Mouse (Mus musculus): ENCODE measurements at regions not wholly inside any gene's neighbourhood (a gene's known extent, or its start where the extent isn't known, plus 50 kb on each side); places are given as distances from the start of the nearest gene placed in this dataset.

- DNase-seq (no peak), ATAC-seq (ENCODE audit: insufficient read depth) (no peak)
- Histone ChIP-seq H3K4me3 (ENCODE audit: low read depth, low read length) (no peak overlapping the region), H3K27ac (ENCODE audit: low read depth) (no peak overlapping the region), H3K9me3 (ENCODE audit: low read depth, low read length) (no peaks in the 10 kb centered on the region), H3K4me1 (ENCODE audit: insufficient read depth) (no peaks in the 10 kb centered on the region), H3K27me3 (ENCODE audit: insufficient read depth, low read length) (no peaks in the 10 kb centered on the region), H3K9ac (no peak overlapping the region), H3K4me2 (no peak overlapping the region), H3K36me3 (ENCODE audit: insufficient read depth) (no peaks in the 10 kb centered on the region)
- 73% methylated on average over 4 of the region's 4 CpGs for WGBS
- no peak for TF ChIP-seq CTCF (IDR thresholded peaks at IDR 0.05; ENCODE audit: low read depth)
These were observed 321.2 kb upstream of the Smc2 start for GRCm38 (mm10) chr4:52117765-52118290.

- no peak for TF ChIP-seq CTCF (IDR thresholded peaks at IDR 0.05; ENCODE audit: low read depth)
- H3K9ac ChIP-seq = no peak overlapping the region
- no peak overlapping the region for H3K27ac ChIP-seq (ENCODE audit: low read depth)
- H3K27me3 ChIP-seq (ENCODE audit: insufficient read depth, low read length) = no peaks in the 10 kb centered on the region
- H3K9me3 ChIP-seq (ENCODE audit: low read depth, low read length) = no peaks in the 10 kb centered on the region
- no peaks in the 10 kb centered on the region for H3K4me1 ChIP-seq (ENCODE audit: insufficient read depth)
- no peak overlapping the region for H3K4me3 ChIP-seq (ENCODE audit: low read depth, low read length)
- DNase-seq (peak; percentile 54), ATAC-seq (ENCODE audit: insufficient read depth) (peak; percentile 63; the same call in 1 of the 2 replicates)
- H3K4me2 ChIP-seq = no peak overlapping the region
- 43% methylated on average over 3 of the region's 3 CpGs for WGBS
- no peaks in the 10 kb centered on the region for H3K36me3 ChIP-seq (ENCODE audit: insufficient read depth)
These were observed 320.5 kb upstream of the Smc2 start for GRCm38 (mm10) chr4:52118439-52119072.

- Histone ChIP-seq H3K27me3 (ENCODE audit: insufficient read depth, low read length) (no peaks in the 10 kb centered on the region), H3K4me2 (no peak overlapping the region), H3K27ac (ENCODE audit: low read depth) (no peak overlapping the region), H3K4me3 (ENCODE audit: low read depth, low read length) (no peak overlapping the region), H3K36me3 (ENCODE audit: insufficient read depth) (no peaks in the 10 kb centered on the region), H3K9ac (no peak overlapping the region), H3K9me3 (ENCODE audit: low read depth, low read length) (no peaks in the 10 kb centered on the region), H3K4me1 (ENCODE audit: insufficient read depth) (no peaks in the 10 kb centered on the region)
- WGBS = 62% methylated on average over 6 of the region's 6 CpGs
- ATAC-seq (ENCODE audit: insufficient read depth) (no peak), DNase-seq (peak; percentile 17)
- TF ChIP-seq CTCF (IDR thresholded peaks at IDR 0.05; ENCODE audit: low read depth) = peak; percentile 19; the same call in 1 of the 2 replicates
These were observed 286.4 kb upstream of the Smc2 start for GRCm38 (mm10) chr4:52152565-52153164.

- Histone ChIP-seq H3K4me2 (no peak overlapping the region), H3K4me3 (ENCODE audit: low read depth, low read length) (no peak overlapping the region), H3K9ac (no peak overlapping the region), H3K4me1 (ENCODE audit: insufficient read depth) (no peaks in the 10 kb centered on the region), H3K27ac (ENCODE audit: low read depth) (no peak overlapping the region), H3K27me3 (ENCODE audit: insufficient read depth, low read length) (no peaks in the 10 kb centered on the region), H3K36me3 (ENCODE audit: insufficient read depth) (no peaks in the 10 kb centered on the region), H3K9me3 (ENCODE audit: low read depth, low read length) (no peaks in the 10 kb centered on the region)
- ATAC-seq (ENCODE audit: insufficient read depth) (no peak), DNase-seq (no peak)
- no peak for TF ChIP-seq CTCF (IDR thresholded peaks at IDR 0.05; ENCODE audit: low read depth)
- WGBS = 94% methylated on average over 4 of the region's 4 CpGs
These were observed 262.8 kb upstream of the Smc2 start for GRCm38 (mm10) chr4:52176240-52176639.

- Histone ChIP-seq H3K9me3 (ENCODE audit: low read depth, low read length) (no peaks in the 10 kb centered on the region), H3K4me2 (no peak overlapping the region), H3K27me3 (ENCODE audit: insufficient read depth, low read length) (no peaks in the 10 kb centered on the region), H3K9ac (no peak overlapping the region), H3K4me1 (ENCODE audit: insufficient read depth) (no peaks in the 10 kb centered on the region), H3K4me3 (ENCODE audit: low read depth, low read length) (no peak overlapping the region), H3K27ac (ENCODE audit: low read depth) (no peak overlapping the region), H3K36me3 (ENCODE audit: insufficient read depth) (no peaks in the 10 kb centered on the region)
- no peak for TF ChIP-seq CTCF (IDR thresholded peaks at IDR 0.05; ENCODE audit: low read depth)
- WGBS = 82% methylated on average over 3 of the region's 3 CpGs
- ATAC-seq (ENCODE audit: insufficient read depth) = no peak
- no peak for DNase-seq
These were observed 241.3 kb upstream of the Smc2 start for GRCm38 (mm10) chr4:52197777-52198176.

GRCm38 (mm10) chr4:52210601-52211000, 228.4 kb upstream of the Smc2 start:
- H3K36me3 ChIP-seq (ENCODE audit: insufficient read depth) = no peaks in the 10 kb centered on the region
- H3K4me2 ChIP-seq = no peak overlapping the region
- TF ChIP-seq CTCF (IDR thresholded peaks at IDR 0.05; ENCODE audit: low read depth) = no peak
- H3K4me1 ChIP-seq (ENCODE audit: insufficient read depth) = no peaks in the 10 kb centered on the region
- no peaks in the 10 kb centered on the region for H3K27me3 ChIP-seq (ENCODE audit: insufficient read depth, low read length)
- no peaks in the 10 kb centered on the region for H3K9me3 ChIP-seq (ENCODE audit: low read depth, low read length)
- H3K9ac ChIP-seq = no peak overlapping the region
- H3K27ac ChIP-seq (ENCODE audit: low read depth) = no peak overlapping the region
- DNase-seq (no peak), ATAC-seq (ENCODE audit: insufficient read depth) (no peak)
- no peak overlapping the region for H3K4me3 ChIP-seq (ENCODE audit: low read depth, low read length)

GRCm38 (mm10) chr4:52211022-52211421, 228.0 kb upstream of the Smc2 start:
- H3K9ac ChIP-seq = no peak overlapping the region
- ATAC-seq (ENCODE audit: insufficient read depth) = no peak
- DNase-seq = no peak
- H3K4me3 ChIP-seq (ENCODE audit: low read depth, low read length) = no peak overlapping the region
- 43% methylated on average over 5 of the region's 5 CpGs for WGBS
- H3K4me2 ChIP-seq = no peak overlapping the region
- H3K36me3 ChIP-seq (ENCODE audit: insufficient read depth) = no peaks in the 10 kb centered on the region
- no peaks in the 10 kb centered on the region for H3K9me3 ChIP-seq (ENCODE audit: low read depth, low read length)
- no peaks in the 10 kb centered on the region for H3K4me1 ChIP-seq (ENCODE audit: insufficient read depth)
- no peak for TF ChIP-seq CTCF (IDR thresholded peaks at IDR 0.05; ENCODE audit: low read depth)
- H3K27ac ChIP-seq (ENCODE audit: low read depth) = no peak overlapping the region
- no peaks in the 10 kb centered on the region for H3K27me3 ChIP-seq (ENCODE audit: insufficient read depth, low read length)
